Mouse (Mus musculus) lung, postnatal 10 days (tissue): ENCODE results near the gene Lrrc27.

Source experiments
- DNase-seq: peaks from one replicate; pipeline ENCODE4 v3.0.0; 2021

Lrrc27 gene

GRCm38 (mm10) chr7:139214596-139215340 is 2.0 kb downstream of the Lrrc27 start:
- no peak for DNase-seq

- no peak for DNase-seq
These were observed 2.7 kb downstream of the Lrrc27 start for GRCm38 (mm10) chr7:139215516-139215915.

DNA sequence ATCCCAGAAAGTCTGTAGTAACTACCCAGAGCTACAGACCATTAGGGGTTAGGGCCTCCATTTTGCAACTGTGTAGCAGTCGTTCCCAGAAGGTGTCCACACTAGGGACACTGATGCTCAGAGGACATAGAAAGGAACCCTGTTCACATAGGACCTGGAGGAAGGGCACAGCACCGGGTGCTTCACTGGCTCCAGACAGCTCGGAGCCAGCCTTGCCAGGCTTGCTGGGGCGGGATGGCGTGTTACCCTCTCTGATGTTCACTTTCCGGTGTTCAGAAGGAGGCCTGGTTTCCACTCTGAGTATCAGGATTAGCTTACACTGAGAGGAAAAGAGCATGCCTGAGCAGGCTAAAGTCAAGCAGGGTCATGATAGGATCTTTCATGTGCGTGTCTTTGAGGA is 3.2 kb downstream of the Lrrc27 start:
- no peak for DNase-seq

GRCm38 (mm10) chr7:139216464-139216863 is 3.7 kb downstream of the Lrrc27 start:
- DNase-seq, result no peak

- no peak for DNase-seq
These were observed 4.3 kb downstream of the Lrrc27 start for GRCm38 (mm10) chr7:139217046-139217445.

DNA sequence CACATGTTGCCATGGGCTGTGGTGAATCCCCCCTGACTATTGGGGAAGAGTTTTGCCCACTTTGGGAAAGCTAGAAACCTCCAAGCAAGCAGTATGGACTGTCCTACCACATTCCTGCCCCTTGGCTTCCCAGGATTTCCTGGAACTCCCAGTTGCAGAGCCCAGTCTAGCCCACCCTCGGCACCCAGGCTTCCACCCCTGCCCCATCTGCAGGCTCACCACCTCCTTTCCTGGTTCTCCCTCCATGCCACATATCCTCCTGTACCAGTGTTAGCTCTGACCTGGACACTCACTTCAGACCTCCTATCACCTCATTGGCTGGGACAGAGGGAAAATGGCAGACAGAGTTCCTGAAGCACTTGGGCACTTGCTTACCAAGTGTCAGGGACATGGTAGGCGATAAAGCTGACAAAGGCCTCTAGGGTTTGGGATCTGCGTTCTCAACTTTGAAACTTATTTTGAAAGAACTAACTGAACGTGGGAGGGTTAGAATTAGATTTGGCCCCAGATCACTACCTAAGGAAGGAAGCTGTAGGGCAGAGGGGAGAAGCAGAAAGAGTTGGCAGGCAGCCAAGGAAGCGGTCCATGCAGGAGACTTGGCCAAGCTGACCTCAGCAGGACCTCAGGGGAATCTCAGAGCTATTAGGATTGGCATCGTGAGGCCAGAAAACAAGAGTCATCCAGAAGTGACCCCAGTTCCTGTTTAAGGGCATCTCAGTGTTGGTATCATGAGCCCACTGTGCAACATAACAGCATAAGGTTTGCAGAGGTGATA is 6.0 kb downstream of the Lrrc27 start:
- DNase-seq, result peak; percentile 59

- no peak for DNase-seq
These were observed 6.7 kb downstream of the Lrrc27 start for GRCm38 (mm10) chr7:139219486-139219885.

- peak; percentile 74 for DNase-seq
These were observed 7.5 kb downstream of the Lrrc27 start for GRCm38 (mm10) chr7:139220303-139220702.

DNA sequence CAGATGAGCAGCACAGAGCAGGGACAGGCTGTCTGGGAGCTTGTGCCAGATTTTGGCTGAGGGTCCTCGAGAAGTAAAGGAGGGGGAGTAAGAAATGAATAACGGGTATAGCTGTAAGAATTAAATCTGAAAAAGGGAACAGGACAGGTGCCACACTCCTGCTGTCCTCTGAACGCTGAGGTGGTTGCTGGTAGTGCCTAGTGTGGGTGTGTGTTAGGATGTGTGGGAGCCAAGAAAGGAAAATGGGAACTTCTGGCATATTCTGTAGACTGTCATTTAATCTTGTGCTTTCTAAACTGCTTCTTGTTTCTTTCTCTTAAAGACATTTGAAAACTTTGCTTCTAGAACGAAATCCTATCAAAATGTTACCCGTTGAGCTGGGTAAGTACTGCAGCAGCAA is 8.3 kb downstream of the Lrrc27 start:
- DNase-seq, result no peak

- DNase-seq, result no peak
These were observed 9.1 kb downstream of the Lrrc27 start for GRCm38 (mm10) chr7:139221856-139222255.

GRCm38 (mm10) chr7:139222341-139222740 is 9.6 kb downstream of the Lrrc27 start:
- DNase-seq, result no peak

DNA sequence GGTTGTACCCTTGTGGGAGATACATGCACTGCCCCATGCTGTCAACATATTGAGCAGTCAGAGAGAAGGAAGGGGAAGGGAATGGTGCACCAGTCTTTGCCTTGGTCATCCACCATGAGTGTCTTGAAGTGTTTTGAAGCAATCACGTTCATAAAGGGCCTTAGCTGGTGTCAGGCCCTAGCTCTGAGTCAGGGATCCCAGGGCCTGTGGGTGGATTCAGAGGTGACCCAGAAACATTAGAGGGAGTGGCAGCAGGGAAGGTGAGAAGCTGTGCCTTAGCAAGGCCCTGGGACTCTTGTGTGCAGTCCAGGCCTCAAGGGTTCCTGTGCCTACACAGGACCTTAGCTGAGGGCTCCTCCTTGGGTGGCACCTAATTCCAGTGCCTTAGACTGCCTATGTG is 11.3 kb downstream of the Lrrc27 start:
- DNase-seq, result no peak

- peak; percentile 79 for DNase-seq
These were observed 11.9 kb downstream of the Lrrc27 start for GRCm38 (mm10) chr7:139224725-139225124.

DNA sequence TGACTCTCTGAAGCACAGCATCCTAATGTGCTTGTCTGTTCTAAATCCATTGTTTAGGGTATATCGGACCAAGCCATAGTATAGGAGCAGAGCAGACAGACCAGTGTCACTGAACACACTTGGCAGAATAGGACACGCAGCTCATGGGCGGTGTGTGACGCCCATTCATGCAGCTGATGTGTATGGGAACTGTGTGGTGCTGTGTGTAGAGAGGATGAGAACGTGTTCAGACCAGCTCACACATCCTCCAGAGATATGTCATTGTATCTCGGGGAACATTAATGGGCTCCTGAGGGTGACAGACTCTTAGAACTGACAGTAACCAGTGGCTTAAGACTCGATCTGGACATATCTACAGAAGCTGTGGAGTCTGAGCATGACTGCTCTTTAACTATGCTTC is 13.6 kb downstream of the Lrrc27 start:
- DNase-seq, result no peak

DNA sequence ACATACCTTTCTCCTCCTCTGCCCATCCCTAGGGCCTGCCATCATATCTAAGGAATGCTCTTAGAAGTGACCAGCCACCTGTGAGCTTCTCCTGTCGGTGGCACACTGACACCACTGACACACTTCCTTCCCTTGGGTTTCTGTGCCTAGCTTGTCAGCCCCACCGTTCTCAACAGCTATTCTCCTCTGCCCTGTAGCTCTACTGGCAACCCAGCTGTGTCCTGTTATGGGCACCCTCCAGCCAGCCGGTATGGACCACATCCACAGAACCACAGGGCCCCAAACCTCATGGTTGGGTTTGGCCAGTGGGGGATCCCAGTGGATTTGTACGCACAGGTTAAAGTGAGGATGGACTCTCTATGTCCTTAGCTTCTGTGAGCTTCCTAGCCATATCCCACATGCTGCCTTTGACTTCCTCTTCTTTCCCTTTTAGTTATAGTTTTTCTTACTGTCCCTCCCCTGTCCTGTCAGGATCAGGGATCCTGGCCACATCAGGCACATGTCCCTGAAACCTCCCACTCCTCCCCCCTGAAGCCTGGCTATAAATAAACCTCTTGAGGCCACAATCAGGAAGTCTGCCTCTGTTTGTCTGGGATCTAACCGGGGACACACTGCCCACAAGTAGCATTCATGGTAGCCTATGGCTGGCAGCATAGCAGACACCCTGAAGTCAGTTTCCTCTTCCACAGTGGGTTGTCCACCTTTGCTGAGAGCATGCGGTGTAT is 15.8 kb downstream of the Lrrc27 start:
- DNase-seq, result peak; percentile 49

DNA sequence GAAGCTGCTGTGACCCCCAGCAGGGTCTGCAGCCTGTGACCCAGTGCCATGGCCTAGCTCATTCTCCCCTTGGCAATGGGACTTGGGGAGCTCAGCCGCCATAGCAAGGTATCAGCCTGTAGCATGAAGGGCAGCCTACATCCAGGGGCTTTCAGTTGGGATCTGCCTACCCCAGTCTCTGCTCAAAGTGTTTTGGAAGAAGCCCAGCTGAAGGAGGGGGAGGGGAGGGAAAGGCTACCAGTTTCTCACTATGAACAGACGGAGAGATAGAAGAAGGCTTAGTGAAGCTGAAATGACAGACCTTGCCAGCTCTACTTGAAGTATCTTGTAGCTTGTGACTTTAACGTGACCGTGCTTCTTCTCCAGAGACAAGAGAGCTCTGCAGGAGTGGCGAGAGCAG is 17.0 kb downstream of the Lrrc27 start:
- DNase-seq, result no peak

DNA sequence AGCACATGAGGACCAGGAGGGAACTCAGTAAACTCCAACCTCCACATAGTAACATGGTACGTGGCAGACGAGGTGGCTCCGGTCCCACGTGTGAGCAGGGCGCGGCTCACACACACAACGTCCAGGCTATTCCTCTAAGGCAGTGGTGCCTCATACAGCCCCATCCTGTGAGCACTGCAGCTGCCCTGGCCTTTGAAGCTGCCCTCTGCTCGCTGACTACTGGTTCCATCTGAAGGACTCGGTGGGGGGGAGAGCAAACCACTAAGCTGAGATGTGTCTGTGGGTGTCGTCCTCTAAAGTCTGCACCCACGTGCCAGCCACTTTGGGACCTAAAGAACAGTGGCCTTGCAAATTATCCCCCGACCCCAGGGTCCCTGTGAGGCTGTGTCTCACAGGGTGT is 17.5 kb downstream of the Lrrc27 start:
- no peak for DNase-seq

DNA sequence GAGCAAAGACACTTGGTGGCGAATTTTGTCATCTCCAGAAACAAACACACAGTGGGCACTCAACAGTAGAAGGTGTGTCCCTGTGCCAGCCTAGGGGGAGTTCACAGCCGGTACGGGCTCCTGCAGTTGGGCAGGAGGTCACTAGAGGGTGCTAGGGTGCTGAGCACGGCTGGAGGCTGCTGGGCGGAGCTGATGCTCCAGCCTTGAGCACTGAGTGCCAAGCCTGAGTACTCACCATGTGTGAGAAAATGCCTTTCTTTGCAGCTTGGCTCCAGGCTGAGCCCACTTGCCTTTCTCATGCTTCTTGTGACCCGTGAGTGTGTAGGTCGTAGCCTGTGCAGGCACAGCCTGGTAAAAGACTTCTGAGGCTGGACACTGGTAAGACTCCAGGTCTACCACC is 20.9 kb downstream of the Lrrc27 start:
- peak; percentile 94 for DNase-seq

DNA sequence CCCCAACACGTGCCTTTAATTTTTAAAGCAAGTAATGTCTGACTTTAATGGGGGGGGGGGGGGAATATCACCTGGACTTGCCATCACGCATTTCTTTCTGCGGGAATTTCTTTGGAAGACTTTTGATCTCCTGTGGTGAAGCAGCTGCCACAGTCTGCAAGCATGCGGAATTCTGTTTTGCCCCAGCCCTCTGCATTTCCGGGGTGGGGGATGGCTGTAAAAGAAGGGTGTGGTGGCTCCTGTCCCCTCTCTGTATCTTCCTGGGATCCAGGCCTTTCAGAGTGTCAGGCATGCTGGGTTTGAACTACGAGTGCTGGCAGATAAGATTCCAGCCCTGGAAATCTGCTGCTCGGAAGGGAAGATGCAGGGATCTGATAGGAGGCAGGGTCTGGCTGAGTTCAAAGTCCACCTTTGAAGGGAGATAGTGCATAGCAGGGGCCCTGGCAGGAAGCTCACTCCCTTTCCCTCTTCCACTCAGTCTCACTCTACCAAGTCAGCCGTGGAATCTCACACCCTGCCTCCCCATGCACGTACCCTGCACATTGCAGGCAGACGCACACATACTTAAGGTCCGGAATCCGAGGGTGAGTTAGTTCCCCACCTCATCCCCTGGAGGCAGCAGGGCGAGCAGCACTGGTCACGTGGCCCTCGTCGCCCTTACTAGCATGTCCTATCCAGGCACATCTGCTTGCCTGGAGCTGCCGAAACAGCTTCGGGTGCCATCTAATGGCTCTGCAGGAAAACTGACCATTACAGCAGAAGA is 21.8 kb downstream of the Lrrc27 start:
- peak; percentile 81 for DNase-seq

DNA sequence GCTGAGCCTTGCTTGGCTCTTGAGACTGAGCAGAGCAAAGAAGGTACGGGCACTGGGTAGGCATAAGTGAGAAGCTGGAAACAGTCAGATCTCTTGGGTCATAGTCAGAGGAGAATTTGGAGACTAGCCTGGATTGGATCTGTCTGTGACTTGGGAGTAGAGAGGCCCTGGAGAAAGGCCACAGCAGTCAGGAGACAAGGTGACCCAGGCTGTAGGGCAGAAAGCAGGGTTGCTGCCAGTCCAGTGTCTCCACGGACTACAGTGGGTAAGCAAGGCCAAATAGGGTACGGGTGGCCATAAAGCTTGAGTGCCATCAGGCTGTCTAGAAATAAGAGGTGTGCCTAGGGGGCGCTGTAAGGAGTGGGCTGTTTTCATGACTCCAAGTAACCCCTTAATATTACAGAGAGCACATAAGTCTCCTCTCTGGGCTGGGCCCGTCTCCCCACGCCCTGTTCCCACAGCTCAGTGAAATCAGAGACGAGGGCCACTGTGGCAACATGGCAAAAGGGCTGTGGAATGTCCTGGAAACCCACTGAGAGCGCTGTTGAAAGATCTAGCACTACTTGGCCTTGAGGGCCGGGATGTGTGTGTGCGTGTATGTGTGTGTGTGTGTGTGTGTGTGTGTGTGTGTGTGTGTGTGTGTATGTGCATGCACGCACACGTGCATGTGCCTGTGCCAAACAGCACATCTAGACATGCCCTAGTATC is 23.0 kb downstream of the Lrrc27 start:
- DNase-seq, result peak; percentile 37

DNA sequence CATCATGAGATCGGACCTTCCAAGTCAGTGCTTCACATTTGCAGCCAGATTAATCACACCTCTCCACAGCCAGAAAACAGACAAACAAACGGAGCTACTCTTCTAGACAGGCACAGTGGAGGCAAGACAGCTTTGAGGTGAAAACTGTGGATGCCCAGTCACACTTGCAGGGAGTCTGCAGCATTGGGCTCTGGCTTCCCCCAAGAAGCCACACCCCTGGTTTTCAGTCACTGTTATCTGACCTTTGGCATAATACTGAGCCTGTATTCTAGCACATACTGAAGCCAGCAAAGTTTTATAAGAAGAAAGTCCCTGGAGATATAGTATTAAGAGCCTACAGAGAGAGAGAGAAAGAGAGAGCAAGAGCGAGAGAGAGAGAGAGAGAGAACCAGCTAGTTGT is 26.6 kb downstream of the Lrrc27 start:
- DNase-seq, result no peak

DNA sequence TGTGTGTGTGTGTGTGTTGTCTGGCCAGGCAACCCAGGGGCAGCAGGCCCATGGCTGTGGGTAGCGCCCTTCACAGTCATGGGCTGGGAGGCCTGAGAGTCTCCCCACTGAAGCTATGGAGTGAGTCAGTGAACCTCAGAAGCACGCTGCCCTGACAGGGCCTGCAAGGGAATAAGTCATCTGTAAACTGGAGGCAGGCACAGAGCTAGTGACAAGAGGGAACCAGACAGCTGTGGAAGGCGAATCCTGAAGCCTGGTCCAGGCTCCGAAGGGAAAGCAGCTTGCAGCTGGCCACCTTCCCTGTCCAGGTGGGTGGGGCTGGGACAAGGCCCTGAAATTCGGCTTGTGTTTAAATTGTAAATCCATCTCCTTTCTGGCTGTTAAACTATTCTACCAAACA is 33.3 kb downstream of the Lrrc27 start:
- DNase-seq, result no peak
